Comparison of ENCODE assay signal across 7 mouse cellular contexts in the genomic region with DNA sequence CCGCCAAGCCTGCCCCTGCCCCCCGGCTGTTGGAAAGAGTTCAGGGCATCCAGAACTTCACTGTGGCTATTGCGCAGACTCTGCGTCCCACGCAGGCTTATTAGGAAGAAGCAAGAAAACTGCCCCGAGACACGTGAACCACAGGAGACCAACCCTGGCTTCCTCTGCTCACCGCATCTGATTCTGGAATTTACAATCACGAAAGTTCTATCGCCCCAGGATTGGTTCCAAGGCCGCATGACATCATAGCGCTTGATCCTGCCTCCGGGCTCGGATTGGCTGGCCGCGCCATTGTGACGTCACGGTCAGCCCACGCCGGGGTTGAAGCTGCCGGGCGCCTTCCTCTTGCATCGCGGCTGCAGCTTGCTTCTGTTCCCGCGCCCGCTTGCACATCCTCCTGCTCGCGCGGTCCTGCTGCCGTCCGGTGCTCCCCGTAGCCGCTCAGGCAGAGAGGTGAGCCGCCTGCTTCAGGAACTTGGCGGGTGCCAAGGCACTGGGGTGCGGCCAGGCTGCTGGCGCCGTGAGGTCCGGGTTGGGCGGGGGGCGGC. TPM values are rescaled to one million over a fixed set of nuclear protein-coding genes. Genes with fewer than 3 reads are reported as not detected.
DNase-seq lines count a peak whose midpoint lies in the region; ATAC-seq lines count a peak whose summit lies in the region.

A gene (plus strand): TSS at position 291 of the 548 bp plus-strand sequence.

- peak within 1 kb of the TSS; percentile 60 for H3K27ac ChIP-seq in embryonic facial prominence, embryonic 11.5 days (replicated peaks; ENCODE audit: low read depth, low read length)
- peak within 1 kb of the TSS; percentile 95 for H3K27ac ChIP-seq in limb, embryonic 10.5 days
- peak within 1 kb of the TSS; percentile 94 for H3K27ac ChIP-seq in midbrain, embryonic 13.5 days

- H3K4me2 ChIP-seq in embryonic facial prominence, embryonic 11.5 days (ENCODE audit: low read depth, low read length) = peak within 1 kb of the TSS; percentile 78
- H3K4me2 ChIP-seq in midbrain, embryonic 13.5 days (replicated peaks) = peak within 1 kb of the TSS; percentile 89

- peak within 1 kb of the TSS; percentile 86 for H3K9ac ChIP-seq in embryonic facial prominence, embryonic 11.5 days (replicated peaks; ENCODE audit: low read length)
- peak within 1 kb of the TSS; percentile 85 for H3K9ac ChIP-seq in midbrain, embryonic 13.5 days (replicated peaks)

- DNase-seq in adrenal gland, postnatal 14 days = peak; percentile 99
- DNase-seq in embryonic facial prominence, embryonic 11.5 days (ENCODE audit: low spot score) = peak; percentile 98
- peak; percentile 97 for DNase-seq in kidney, adult 11 months
- peak; percentile 99 for DNase-seq in limb, embryonic 10.5 days (ENCODE audit: low spot score)
- DNase-seq in spleen, adult 12 weeks (ENCODE audit: low spot score) = peak; percentile 87

- WGBS in embryonic facial prominence, embryonic 11.5 days = under 1% methylated on average over 42 of the region's 42 CpGs
- under 1% methylated on average over 42 of the region's 42 CpGs for WGBS in limb, embryonic 10.5 days
- under 1% methylated on average over 41 of the region's 42 CpGs for WGBS in midbrain, embryonic 13.5 days

- peak within 1 kb of the TSS; percentile 91 for H3K4me3 ChIP-seq in embryonic facial prominence, embryonic 11.5 days (ENCODE audit: low read depth, low read length)
- H3K4me3 ChIP-seq in limb, embryonic 10.5 days = peak within 1 kb of the TSS; percentile 98
- peak within 1 kb of the TSS; percentile 89 for H3K4me3 ChIP-seq in midbrain, embryonic 13.5 days (replicated peaks)

- no peaks in the 10 kb centered on the region for H3K9me3 ChIP-seq in embryonic facial prominence, embryonic 11.5 days (replicated peaks; ENCODE audit: control insufficient read depth, low read length)
- no peaks in the 10 kb centered on the region for H3K9me3 ChIP-seq in limb, embryonic 10.5 days (replicated peaks)
- no peaks in the 10 kb centered on the region for H3K9me3 ChIP-seq in midbrain, embryonic 13.5 days

- ATAC-seq in embryonic facial prominence, embryonic 11.5 days (replicated peaks; ENCODE audit: insufficient number of reproducible peaks, low FRiP score, low TSS enrichment, low read depth) = peak; percentile 94
- ATAC-seq in granulocyte monocyte progenitor cell, adult 5-6 weeks (replicated peaks; ENCODE audit: poor library complexity, severe bottlenecking) = peak; percentile 83
- peak; percentile 94 for ATAC-seq in midbrain, embryonic 13.5 days

- no peaks in the 10 kb centered on the region for H3K27me3 ChIP-seq in embryonic facial prominence, embryonic 11.5 days (ENCODE audit: control insufficient read depth, insufficient read depth, low read length)
- no peaks in the 10 kb centered on the region for H3K27me3 ChIP-seq in limb, embryonic 10.5 days (ENCODE audit: low read depth, poor library complexity, severe bottlenecking)
- no peaks in the 10 kb centered on the region for H3K27me3 ChIP-seq in midbrain, embryonic 13.5 days

- no peaks in the 10 kb centered on the region; the same call in 1 of the 2 replicates for H3K4me1 ChIP-seq in embryonic facial prominence, embryonic 11.5 days (ENCODE audit: control insufficient read depth, insufficient read depth, low read length)
- H3K4me1 ChIP-seq in limb, embryonic 10.5 days = peaks cover 31% of the 10 kb centered on the region
- peaks cover 38% of the 10 kb centered on the region for H3K4me1 ChIP-seq in midbrain, embryonic 13.5 days (replicated peaks)

- H3K36me3 ChIP-seq in embryonic facial prominence, embryonic 11.5 days (replicated peaks; ENCODE audit: control insufficient read depth, insufficient read depth, low read depth, low read length) = no peaks in the 10 kb centered on the region
- peaks cover 6% of the 10 kb centered on the region; the same call in 1 of the 2 replicates for H3K36me3 ChIP-seq in limb, embryonic 10.5 days
- H3K36me3 ChIP-seq in midbrain, embryonic 13.5 days = no peaks in the 10 kb centered on the region

RNA-seq across cellular contexts. Expression of the gene that starts here (rescaled TPM):
- 285 and 347 TPM in 2 replicates for total RNA-seq in adrenal gland, postnatal 14 days (2021)
- polyA plus RNA-seq in embryonic facial prominence, embryonic 11.5 days (2014; fragmentation: Nextera tagmentation; extraction: Ambion mirVana) = 97.0 and 106 TPM in 2 replicates
- 79.8 and 80.9 TPM in 2 replicates for total RNA-seq in granulocyte monocyte progenitor cell, adult 5-6 weeks (2014; fragmentation: Nextera tagmentation)
- total RNA-seq in granulocyte monocyte progenitor cell, adult 5-6 weeks (2017) = 123 and 128 TPM in 2 replicates
- 91.1 and 92.8 TPM in 2 replicates for polyA plus RNA-seq in limb, embryonic 10.5 days (2016; fragmentation: Nextera tagmentation; extraction: Ambion mirVana)
- polyA plus RNA-seq in midbrain, embryonic 13.5 days (2015; fragmentation: Nextera tagmentation; extraction: Ambion mirVana) = 53.4 and 55.1 TPM in 2 replicates

Comparison
In these comparisons a context has a peak if more than half of its experiments do, and no peak if none do; other contexts are left out.
1. Peak in every context shown above with its lines: DNase-seq, ATAC-seq, H3K4me3 ChIP-seq and H3K27ac ChIP-seq.